Mouse (Mus musculus): ENCODE measurements around the gene Ly86. TPM values are rescaled to one million over a fixed set of nuclear protein-coding genes. Genes with fewer than 3 reads are reported as not detected.

Ly86 gene
- total RNA-seq, 2 experiments from 2014 or later, result 6.9 to 8.2 TPM

GRCm38 (mm10) chr13:37455561-37455960 is 110.6 kb downstream of the Ly86 start:
- no peak for DNase-seq (ENCODE audit: low spot score in 2 of 2)

DNA sequence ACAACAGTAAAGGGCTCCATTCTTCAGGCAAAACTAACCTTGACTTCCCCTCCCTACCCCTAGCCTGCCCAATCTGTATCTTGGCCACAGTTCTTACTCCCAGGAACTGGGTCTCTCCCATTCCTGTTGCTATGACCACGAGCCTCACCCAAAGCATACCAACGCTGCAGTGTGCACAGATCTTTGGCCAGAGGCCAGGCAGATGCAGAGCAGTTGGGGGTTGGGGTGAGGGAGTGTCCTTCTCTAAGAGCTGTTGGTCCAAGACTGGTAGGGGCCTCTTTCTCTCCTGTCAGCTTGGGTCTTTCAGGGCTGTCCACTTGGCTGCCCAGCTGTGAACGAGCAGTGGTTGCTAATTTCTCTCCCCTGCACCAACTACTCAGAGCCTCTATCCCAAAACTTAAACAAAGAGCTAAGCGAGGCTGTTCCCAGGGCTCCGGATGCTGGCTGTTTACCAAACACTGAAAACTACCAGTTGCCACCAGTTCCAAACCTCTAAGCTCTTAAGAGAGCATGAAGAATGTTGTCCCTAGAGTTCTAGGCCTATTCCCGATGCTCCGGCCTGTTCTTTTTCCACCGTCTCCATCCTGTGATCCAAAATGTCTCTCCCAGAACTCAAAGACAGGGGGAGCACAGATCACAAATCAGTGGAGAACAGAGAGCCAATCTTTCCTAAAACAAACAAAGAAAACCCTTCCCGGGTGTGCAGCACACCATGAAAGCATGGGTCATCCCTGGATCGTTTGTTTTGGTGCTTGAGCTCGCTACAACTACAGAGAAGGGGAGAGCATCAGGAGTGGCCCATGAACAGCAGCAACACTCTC is 112.2 kb downstream of the Ly86 start:
- DNase-seq (ENCODE audit: low spot score in 2 of 2), result peak; percentile 67 to 76

- DNase-seq (ENCODE audit: low spot score in 2 of 2), result no peak
Observed at GRCm38 (mm10) chr13:37458557-37458956, 113.5 kb downstream of the Ly86 start.

- DNase-seq (ENCODE audit: low spot score in 2 of 2), result no peak
Observed at GRCm38 (mm10) chr13:37459022-37459421, 114.0 kb downstream of the Ly86 start.

- no peak for DNase-seq (ENCODE audit: low spot score in 2 of 2)
Observed at GRCm38 (mm10) chr13:37459957-37460930, 115.2 kb downstream of the Ly86 start.

GRCm38 (mm10) chr13:37462049-37462702 is 117.2 kb downstream of the Ly86 start:
- DNase-seq (ENCODE audit: low spot score in 2 of 2), result no peak

DNA sequence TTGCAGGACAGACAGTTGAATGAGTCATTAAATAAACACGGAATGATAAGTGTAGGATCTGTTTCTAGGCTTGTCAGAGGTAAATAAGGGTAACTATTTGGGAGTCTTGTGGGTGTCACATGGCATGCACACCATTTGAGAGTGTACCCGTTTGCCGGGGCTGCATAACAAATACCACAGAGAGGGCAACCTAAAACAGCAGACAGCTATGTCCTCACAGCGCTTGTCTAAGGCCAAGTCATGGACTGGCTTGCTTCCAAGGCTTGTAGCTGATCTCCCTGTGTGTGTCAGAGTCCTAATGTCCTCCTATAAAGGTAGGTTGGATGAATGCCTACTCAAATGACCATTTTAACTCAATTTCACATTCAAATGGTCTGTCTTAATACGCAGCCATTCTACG is 120.7 kb downstream of the Ly86 start:
- DNase-seq (ENCODE audit: low spot score in 2 of 2), result no peak

DNA sequence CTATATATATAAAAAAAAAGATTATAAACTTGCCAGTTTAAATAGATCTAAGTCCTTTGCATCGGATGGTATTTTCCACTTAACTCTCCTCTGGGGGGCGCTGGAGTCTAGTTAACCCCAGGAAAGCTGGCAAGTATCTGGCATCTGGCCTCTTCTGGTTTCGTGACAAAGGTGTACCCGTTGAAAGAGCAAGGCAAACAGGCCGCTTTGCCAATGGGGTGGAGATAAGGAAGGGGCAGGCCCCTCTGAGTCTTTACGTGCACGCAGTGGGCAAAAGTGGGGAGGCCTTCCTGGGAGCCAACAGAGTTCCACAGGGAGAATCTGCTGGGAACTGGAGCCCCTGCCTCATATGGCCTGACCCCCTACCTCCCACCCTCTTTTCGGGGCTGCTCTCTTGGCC is 122.8 kb downstream of the Ly86 start:
- DNase-seq (ENCODE audit: low spot score in 2 of 2), result peak; percentile 68 to 77
